Mouse (Mus musculus): Measurements from ENCODE around the gene Atp6v0c. TPM values are rescaled to one million over a fixed set of nuclear protein-coding genes. Genes with fewer than 3 reads are reported as not detected.

Atp6v0c gene
- polyA plus RNA-seq, 2 experiments: 487 to 522 TPM

- ATAC-seq (ENCODE audit: low FRiP score, low read depth) (no peak), DNase-seq (ENCODE audit: low spot score) (no peak)
- H3K9ac ChIP-seq (ENCODE audit: low read depth, low read length, severe bottlenecking): no peak overlapping the region
- no peaks in the 10 kb centered on the region for H3K27me3 ChIP-seq (ENCODE audit: control insufficient read depth, insufficient read depth, low read length)
- no peaks in the 10 kb centered on the region for H3K9me3 ChIP-seq (ENCODE audit: control insufficient read depth, low read length)
- no peaks in the 10 kb centered on the region for H3K36me3 ChIP-seq (ENCODE audit: control insufficient read depth, insufficient read depth, low read length)
- H3K4me2 ChIP-seq (replicated peaks; ENCODE audit: low read depth, low read length, severe bottlenecking): no peak overlapping the region
- 0 out of 2 replicates have a peak, but pooled peaks cover 2% of the 10 kb centered on the region for H3K4me1 ChIP-seq (ENCODE audit: control insufficient read depth, insufficient read depth, low read length)
- 88% methylated on average over 1 of the region's 1 CpGs for WGBS
- TF ChIP-seq POLR2A (IDR thresholded peaks at IDR 0.05; ENCODE audit: borderline replicate concordance, extremely low read depth, insufficient read depth, insufficient read length): no peak
- H3K27ac ChIP-seq (replicated peaks; ENCODE audit: low read depth, low read length): no peak overlapping the region
- H3K4me3 ChIP-seq (replicated peaks; ENCODE audit: low read length): no peak overlapping the region
Measured at GRCm38 (mm10) chr17:24127592-24127991, 41.9 kb downstream of the Atp6v0c start.

- Histone ChIP-seq H3K4me1 (ENCODE audit: control insufficient read depth, insufficient read depth, low read length) (0 out of 2 replicates have a peak, but pooled peaks cover 2% of the 10 kb centered on the region), H3K36me3 (ENCODE audit: control insufficient read depth, insufficient read depth, low read length) (no peaks in the 10 kb centered on the region), H3K27ac (replicated peaks; ENCODE audit: low read depth, low read length) (no peak overlapping the region), H3K9me3 (ENCODE audit: control insufficient read depth, low read length) (no peaks in the 10 kb centered on the region), H3K9ac (ENCODE audit: low read depth, low read length, severe bottlenecking) (no peak overlapping the region), H3K4me3 (replicated peaks; ENCODE audit: low read length) (no peak overlapping the region), H3K27me3 (ENCODE audit: control insufficient read depth, insufficient read depth, low read length) (no peaks in the 10 kb centered on the region), H3K4me2 (replicated peaks; ENCODE audit: low read depth, low read length, severe bottlenecking) (no peak overlapping the region)
- ATAC-seq (ENCODE audit: low FRiP score, low read depth) (no peak), DNase-seq (ENCODE audit: low spot score) (no peak)
- no peak for TF ChIP-seq POLR2A (IDR thresholded peaks at IDR 0.05; ENCODE audit: borderline replicate concordance, extremely low read depth, insufficient read depth, insufficient read length)
- 81% methylated on average over 3 of the region's 3 CpGs for WGBS
Measured at GRCm38 (mm10) chr17:24126801-24127200, 42.7 kb downstream of the Atp6v0c start.

GRCm38 (mm10) chr17:24119446-24119845, 50.1 kb downstream of the Atp6v0c start:
- Histone ChIP-seq H3K27ac (replicated peaks; ENCODE audit: low read depth, low read length) (no peak overlapping the region), H3K9ac (ENCODE audit: low read depth, low read length, severe bottlenecking) (no peak overlapping the region), H3K27me3 (ENCODE audit: control insufficient read depth, insufficient read depth, low read length) (no peaks in the 10 kb centered on the region), H3K4me3 (replicated peaks; ENCODE audit: low read length) (no peak overlapping the region), H3K36me3 (ENCODE audit: control insufficient read depth, insufficient read depth, low read length) (no peaks in the 10 kb centered on the region), H3K4me2 (replicated peaks; ENCODE audit: low read depth, low read length, severe bottlenecking) (no peak overlapping the region), H3K4me1 (ENCODE audit: control insufficient read depth, insufficient read depth, low read length) (no peaks in the 10 kb centered on the region), H3K9me3 (ENCODE audit: control insufficient read depth, low read length) (no peaks in the 10 kb centered on the region)
- ATAC-seq (ENCODE audit: low FRiP score, low read depth): no peak
- no peak for TF ChIP-seq POLR2A (IDR thresholded peaks at IDR 0.05; ENCODE audit: borderline replicate concordance, extremely low read depth, insufficient read depth, insufficient read length)
- WGBS: 89% methylated on average over 3 of the region's 3 CpGs
- no peak for DNase-seq (ENCODE audit: low spot score)

Other genes with a start within 250 kb of the Atp6v0c start
- not detected in 2 replicates for gene Sbp, start 228.0 kb downstream of the Atp6v0c start, polyA plus RNA-seq (2012; rRNA removed)
- not detected in 2 replicates for gene Sbp, start 228.0 kb downstream of the Atp6v0c start, polyA plus RNA-seq (2014; fragmentation: Nextera tagmentation; extraction: Ambion mirVana)
- 0.24 TPM in 1 of 2 replicates, not detected in the other for gene Sbpl, start 214.4 kb downstream of the Atp6v0c start, polyA plus RNA-seq (2012; rRNA removed)
- gene Sbpl, start 214.4 kb downstream of the Atp6v0c start, polyA plus RNA-seq (2014; fragmentation: Nextera tagmentation; extraction: Ambion mirVana): not detected in 2 replicates
- gene Prss30, start 189.1 kb downstream of the Atp6v0c start, polyA plus RNA-seq (2012; rRNA removed): 0.06 TPM in 1 of 2 replicates, not detected in the other
- gene Prss30, start 189.1 kb downstream of the Atp6v0c start, polyA plus RNA-seq (2014; fragmentation: Nextera tagmentation; extraction: Ambion mirVana): not detected in 2 replicates
- gene Prss22, start 171.6 kb downstream of the Atp6v0c start, polyA plus RNA-seq (2012; rRNA removed): 0.54 and 0.72 TPM in 2 replicates
- 0.44 and 0.51 TPM in 2 replicates for gene Prss22, start 171.6 kb downstream of the Atp6v0c start, polyA plus RNA-seq (2014; fragmentation: Nextera tagmentation; extraction: Ambion mirVana)
- gene Prss27, start 131.6 kb downstream of the Atp6v0c start, polyA plus RNA-seq (2012; rRNA removed): 0.82 and 1.4 TPM in 2 replicates
- 1.5 TPM in 2 replicates for gene Prss27, start 131.6 kb downstream of the Atp6v0c start, polyA plus RNA-seq (2014; fragmentation: Nextera tagmentation; extraction: Ambion mirVana)
- gene Kctd5, start 96.2 kb downstream of the Atp6v0c start, polyA plus RNA-seq (2012; rRNA removed): 60.2 and 72.4 TPM in 2 replicates
- 57.8 and 63.5 TPM in 2 replicates for gene Kctd5, start 96.2 kb downstream of the Atp6v0c start, polyA plus RNA-seq (2014; fragmentation: Nextera tagmentation; extraction: Ambion mirVana)
- gene Pdpk1, start 18.8 kb downstream of the Atp6v0c start, polyA plus RNA-seq (2012; rRNA removed): 18.7 and 21.6 TPM in 2 replicates
- 36.7 and 39.9 TPM in 2 replicates for gene Pdpk1, start 18.8 kb downstream of the Atp6v0c start, polyA plus RNA-seq (2014; fragmentation: Nextera tagmentation; extraction: Ambion mirVana)
- 31.2 and 39.6 TPM in 2 replicates for gene Amdhd2, start 5.9 kb downstream of the Atp6v0c start, polyA plus RNA-seq (2012; rRNA removed)
- gene Amdhd2, start 5.9 kb downstream of the Atp6v0c start, polyA plus RNA-seq (2014; fragmentation: Nextera tagmentation; extraction: Ambion mirVana): 27.4 and 32.6 TPM in 2 replicates
- gene Tbc1d24, start 35.9 kb upstream of the Atp6v0c start, polyA plus RNA-seq (2012; rRNA removed): 31.9 and 52.5 TPM in 2 replicates
- 6.3 and 8.0 TPM in 2 replicates for gene Tbc1d24, start 35.9 kb upstream of the Atp6v0c start, polyA plus RNA-seq (2014; fragmentation: Nextera tagmentation; extraction: Ambion mirVana)
- 32.6 and 42.5 TPM in 2 replicates for gene Ntn3, start 39.8 kb upstream of the Atp6v0c start, polyA plus RNA-seq (2012; rRNA removed)
- gene Ntn3, start 39.8 kb upstream of the Atp6v0c start, polyA plus RNA-seq (2014; fragmentation: Nextera tagmentation; extraction: Ambion mirVana): 14.5 and 19.8 TPM in 2 replicates
- 35.4 and 39.2 TPM in 2 replicates for gene Tedc2, start 51.1 kb upstream of the Atp6v0c start, polyA plus RNA-seq (2012; rRNA removed)
- gene Tedc2, start 51.1 kb upstream of the Atp6v0c start, polyA plus RNA-seq (2014; fragmentation: Nextera tagmentation; extraction: Ambion mirVana): 10.2 and 12.2 TPM in 2 replicates
- gene Ccnf, start 81.8 kb upstream of the Atp6v0c start, polyA plus RNA-seq (2012; rRNA removed): 35.4 and 36.6 TPM in 2 replicates
- gene Ccnf, start 81.8 kb upstream of the Atp6v0c start, polyA plus RNA-seq (2014; fragmentation: Nextera tagmentation; extraction: Ambion mirVana): 41.8 and 49.9 TPM in 2 replicates
- 0.05 and 0.12 TPM in 2 replicates for gene Abca17, start 181.4 kb upstream of the Atp6v0c start, polyA plus RNA-seq (2012; rRNA removed)
- 0.14 TPM in 1 of 2 replicates, not detected in the other for gene Abca17, start 181.4 kb upstream of the Atp6v0c start, polyA plus RNA-seq (2014; fragmentation: Nextera tagmentation; extraction: Ambion mirVana)
- gene Abca3, start 182.2 kb upstream of the Atp6v0c start, polyA plus RNA-seq (2012; rRNA removed): 12.4 and 15.5 TPM in 2 replicates
- 9.0 and 10.6 TPM in 2 replicates for gene Abca3, start 182.2 kb upstream of the Atp6v0c start, polyA plus RNA-seq (2014; fragmentation: Nextera tagmentation; extraction: Ambion mirVana)
- 333 and 363 TPM in 2 replicates for gene Rnps1, start 244.9 kb upstream of the Atp6v0c start, polyA plus RNA-seq (2012; rRNA removed)
- gene Rnps1, start 244.9 kb upstream of the Atp6v0c start, polyA plus RNA-seq (2014; fragmentation: Nextera tagmentation; extraction: Ambion mirVana): 236 and 254 TPM in 2 replicates